Mouse (Mus musculus): Measurements from ENCODE around the gene Btbd18. TPM values are rescaled to one million over a fixed set of nuclear protein-coding genes. Genes with fewer than 3 reads are reported as not detected.
A peak's percentile ranks its signal among the peaks of the same experiment; 100 is the strongest.

Gene Btbd18
- total RNA-seq, 1 experiment from 2014 or later: not detected

GRCm38 (mm10) chr2:84679016-84679415 lies 20.1 kb downstream of the Btbd18 start, which contains the start of gene Tmx2:
TSS of gene Tmx2 (minus strand) at chr2:84679140.
- ATAC-seq (replicated peaks; ENCODE audit: insufficient number of reproducible peaks, low FRiP score, low TSS enrichment, poor library complexity, severe bottlenecking): no peak

- no peak for ATAC-seq (replicated peaks; ENCODE audit: insufficient number of reproducible peaks, low FRiP score, low TSS enrichment, poor library complexity, severe bottlenecking)
Measured at GRCm38 (mm10) chr2:84682605-84683183, 23.8 kb downstream of the Btbd18 start.

GRCm38 (mm10) chr2:84688080-84688844 lies 29.4 kb downstream of the Btbd18 start:
- ATAC-seq (replicated peaks; ENCODE audit: insufficient number of reproducible peaks, low FRiP score, low TSS enrichment, poor library complexity, severe bottlenecking): no peak

- ATAC-seq (replicated peaks; ENCODE audit: insufficient number of reproducible peaks, low FRiP score, low TSS enrichment, poor library complexity, severe bottlenecking): 0 out of 2 replicates have a peak, but pooled peaks have one; percentile 17
Measured at GRCm38 (mm10) chr2:84690050-84690449, 31.2 kb downstream of the Btbd18 start.

- ATAC-seq (replicated peaks; ENCODE audit: insufficient number of reproducible peaks, low FRiP score, low TSS enrichment, poor library complexity, severe bottlenecking): no peak
Measured at GRCm38 (mm10) chr2:84695007-84695695, 36.3 kb downstream of the Btbd18 start.

- ATAC-seq (replicated peaks; ENCODE audit: insufficient number of reproducible peaks, low FRiP score, low TSS enrichment, poor library complexity, severe bottlenecking): no peak
Measured at GRCm38 (mm10) chr2:84703497-84703896, 44.6 kb downstream of the Btbd18 start.

- no peak for ATAC-seq (replicated peaks; ENCODE audit: insufficient number of reproducible peaks, low FRiP score, low TSS enrichment, poor library complexity, severe bottlenecking)
Measured at GRCm38 (mm10) chr2:84704329-84704728, 45.5 kb downstream of the Btbd18 start.

- no peak for ATAC-seq (replicated peaks; ENCODE audit: insufficient number of reproducible peaks, low FRiP score, low TSS enrichment, poor library complexity, severe bottlenecking)
Measured at GRCm38 (mm10) chr2:84705295-84705694, 46.4 kb downstream of the Btbd18 start.

GRCm38 (mm10) chr2:84707523-84707922 lies 48.6 kb downstream of the Btbd18 start:
- ATAC-seq (replicated peaks; ENCODE audit: insufficient number of reproducible peaks, low FRiP score, low TSS enrichment, poor library complexity, severe bottlenecking): no peak

GRCm38 (mm10) chr2:84711898-84712297 lies 53.0 kb downstream of the Btbd18 start:
- no peak for ATAC-seq (replicated peaks; ENCODE audit: insufficient number of reproducible peaks, low FRiP score, low TSS enrichment, poor library complexity, severe bottlenecking)

GRCm38 (mm10) chr2:84714422-84714810 lies 55.5 kb downstream of the Btbd18 start:
- ATAC-seq (replicated peaks; ENCODE audit: insufficient number of reproducible peaks, low FRiP score, low TSS enrichment, poor library complexity, severe bottlenecking): no peak

GRCm38 (mm10) chr2:84714811-84715561 lies 56.1 kb downstream of the Btbd18 start, which contains the start of gene Zdhhc5:
TSS of gene Zdhhc5 (minus strand) at chr2:84715180.
- ATAC-seq (replicated peaks; ENCODE audit: insufficient number of reproducible peaks, low FRiP score, low TSS enrichment, poor library complexity, severe bottlenecking): peak; percentile 85

- peak; percentile 94 for ATAC-seq (replicated peaks; ENCODE audit: insufficient number of reproducible peaks, low FRiP score, low TSS enrichment, poor library complexity, severe bottlenecking)
Measured at GRCm38 (mm10) chr2:84715562-84716361, 56.9 kb downstream of the Btbd18 start.

GRCm38 (mm10) chr2:84716423-84717355 lies 57.8 kb downstream of the Btbd18 start:
- ATAC-seq (replicated peaks; ENCODE audit: insufficient number of reproducible peaks, low FRiP score, low TSS enrichment, poor library complexity, severe bottlenecking): no peak

GRCm38 (mm10) chr2:84717357-84717756 lies 58.5 kb downstream of the Btbd18 start:
- ATAC-seq (replicated peaks; ENCODE audit: insufficient number of reproducible peaks, low FRiP score, low TSS enrichment, poor library complexity, severe bottlenecking): no peak

All from monocyte, adult 5-6 weeks (primary cell).